Mouse (Mus musculus) bone marrow macrophage, adult 2 months (primary cell): ENCODE measurements at regions not wholly inside any gene's neighbourhood (a gene's known extent, or its start where the extent isn't known, plus 50 kb on each side); places are given as distances from the start of the nearest gene placed in this dataset.

ENCODE experiments used
- CTCF ChIP-seq: IDR thresholded peaks from 2 replicates; pipeline ENCODE4 v1.5.1; 2012; ENCODE audit warnings: low read depth, mild to moderate bottlenecking, low read length, moderate library complexity
- POLR2A ChIP-seq: IDR thresholded peaks from 2 replicates; pipeline ENCODE4 v1.6.1; 2012; ENCODE audit warnings: mild to moderate bottlenecking, low read depth, low read length, borderline replicate concordance

- TF ChIP-seq CTCF = no peak
- TF ChIP-seq POLR2A = no peak
Observed at GRCm38 (mm10) chr15:62214300-62214699, 1291.5 kb upstream of the A1bg start.
